Mouse (Mus musculus): Measurements from ENCODE around the gene Samd4.

GRCm38 (mm10) chr14:47066901-47067300 is 184.2 kb downstream of the Samd4 start:
- TF ChIP-seq EP300 (IDR thresholded peaks at IDR 0.05; ENCODE audit: low read depth) (no peak), CTCF (IDR thresholded peaks at IDR 0.05; ENCODE audit: low read depth) (no peak)
